Mouse (Mus musculus) limb, embryonic 15.5 days (tissue): Measurements from ENCODE around the gene Slc9a9. TPM values are rescaled to one million over a fixed set of nuclear protein-coding genes. Genes with fewer than 3 reads are reported as not detected.

Source experiments
- ATAC-seq: fragments of 200-750 bp; cut with Nextera tagmentation; 2 replicates; pipeline ENCODE4 v1.8.0; 2017; ENCODE audit warnings: low read depth, moderate TSS enrichment; ENCODE audit not compliant: insufficient number of reproducible peaks, low FRiP score, low TSS enrichment
- H3K27ac ChIP-seq: fragments of 300-500 bp; sonication (generic); 2 replicates; pipeline ENCODE4 v1.5.1; 2015; ENCODE audit warnings: moderate library complexity, mild to moderate bottlenecking, inconsistent platforms
- H3K27me3 ChIP-seq: fragments of 300-500 bp; sonication (generic); 2 replicates; pipeline ENCODE4 v1.6.1; 2015; ENCODE audit warnings: inconsistent platforms
- H3K36me3 ChIP-seq: fragments of 300-500 bp; sonication (generic); 2 replicates; pipeline ENCODE4 v1.6.1; 2015; ENCODE audit warnings: inconsistent platforms
- H3K4me1 ChIP-seq: fragments of 300-500 bp; sonication (generic); 2 replicates; pipeline ENCODE4 v1.6.1; 2015; ENCODE audit warnings: inconsistent platforms
- H3K4me2 ChIP-seq: fragments of 300-500 bp; sonication (generic); 2 replicates; pipeline ENCODE4 v1.6.1; 2015; ENCODE audit warnings: mild to moderate bottlenecking, inconsistent platforms
- H3K4me3 ChIP-seq: fragments of 300-500 bp; sonication (generic); 2 replicates; pipeline ENCODE4 v1.5.1; 2015; ENCODE audit warnings: mild to moderate bottlenecking, inconsistent platforms
- H3K9ac ChIP-seq: fragments of 300-500 bp; sonication (generic); 2 replicates; pipeline ENCODE4 v1.6.1; 2015; ENCODE audit warnings: inconsistent platforms
- H3K9me3 ChIP-seq: fragments of 300-500 bp; sonication (generic); 2 replicates; pipeline ENCODE4 v1.6.1; 2016; ENCODE audit warnings: inconsistent platforms
- WGBS: fragments of 180-500 bp; shearing (Covaris S2); methylation state at CpG from one replicate; pipeline ENCODE4 v1.1.7; 2015; 5-methylcytosine and 5-hydroxymethylcytosine counted together
- polyA plus RNA-seq: library from polyadenylated mRNA; unstranded; fragments of >200 nt; fragmentation: Nextera tagmentation; extraction: Ambion mirVana; gene quantifications from 2 replicates; pipeline ENCODE4 v1.2.1, GENCODE M21; 2015

Gene Slc9a9
- polyA plus RNA-seq, 1 experiment from 2014 or later, result 6.1 TPM

- Histone ChIP-seq H3K27me3 (no peaks in the 10 kb centered on the region), H3K4me1 (no peaks in the 10 kb centered on the region), H3K9me3 (no peaks in the 10 kb centered on the region), H3K9ac (no peak overlapping the region), H3K4me3 (no peak overlapping the region), H3K27ac (no peak overlapping the region), H3K4me2 (no peak overlapping the region), H3K36me3 (no peaks in the 10 kb centered on the region)
- ATAC-seq, result no peak
- WGBS, result 60% methylated on average over 3 of the region's 3 CpGs
These were observed 118.6 kb downstream of the Slc9a9 start for GRCm38 (mm10) chr9:94788261-94788660.

GRCm38 (mm10) chr9:94790966-94791365 lies 121.3 kb downstream of the Slc9a9 start:
- H3K4me2 ChIP-seq, result no peak overlapping the region
- H3K27ac ChIP-seq, result no peak overlapping the region
- no peaks in the 10 kb centered on the region for H3K36me3 ChIP-seq
- H3K9ac ChIP-seq, result no peak overlapping the region
- H3K27me3 ChIP-seq, result no peaks in the 10 kb centered on the region
- H3K4me3 ChIP-seq, result no peak overlapping the region
- no peaks in the 10 kb centered on the region for H3K4me1 ChIP-seq
- no peak for ATAC-seq
- WGBS, result 85% methylated on average over 2 of the region's 2 CpGs
- no peaks in the 10 kb centered on the region for H3K9me3 ChIP-seq

GRCm38 (mm10) chr9:94803073-94803472 lies 133.4 kb downstream of the Slc9a9 start:
- no peaks in the 10 kb centered on the region for H3K4me1 ChIP-seq
- no peaks in the 10 kb centered on the region for H3K27me3 ChIP-seq
- no peaks in the 10 kb centered on the region for H3K36me3 ChIP-seq
- no peak overlapping the region for H3K27ac ChIP-seq
- no peak overlapping the region for H3K4me2 ChIP-seq
- no peak for ATAC-seq
- no peak overlapping the region for H3K9ac ChIP-seq
- H3K9me3 ChIP-seq, result no peaks in the 10 kb centered on the region
- H3K4me3 ChIP-seq, result no peak overlapping the region

GRCm38 (mm10) chr9:94805506-94805905 lies 135.8 kb downstream of the Slc9a9 start:
- Histone ChIP-seq H3K4me1 (no peaks in the 10 kb centered on the region), H3K36me3 (no peaks in the 10 kb centered on the region), H3K4me2 (no peak overlapping the region), H3K9me3 (no peaks in the 10 kb centered on the region), H3K27me3 (no peaks in the 10 kb centered on the region), H3K27ac (no peak overlapping the region), H3K9ac (no peak overlapping the region), H3K4me3 (no peak overlapping the region)
- WGBS, result 71% methylated on average over 8 of the region's 8 CpGs
- ATAC-seq, result no peak

- Histone ChIP-seq H3K27me3 (no peaks in the 10 kb centered on the region), H3K9ac (no peak overlapping the region), H3K27ac (no peak overlapping the region), H3K4me2 (no peak overlapping the region), H3K4me3 (no peak overlapping the region), H3K9me3 (no peaks in the 10 kb centered on the region), H3K36me3 (no peaks in the 10 kb centered on the region), H3K4me1 (peaks cover 9% of the 10 kb centered on the region)
- ATAC-seq, result no peak
- WGBS, result 25% methylated on average over 5 of the region's 5 CpGs
These were observed 145.8 kb downstream of the Slc9a9 start for GRCm38 (mm10) chr9:94815518-94815917.

- H3K27ac ChIP-seq, result no peak overlapping the region
- H3K36me3 ChIP-seq, result no peaks in the 10 kb centered on the region
- no peaks in the 10 kb centered on the region for H3K9me3 ChIP-seq
- no peak overlapping the region for H3K4me2 ChIP-seq
- no peak for ATAC-seq
- no peaks in the 10 kb centered on the region for H3K27me3 ChIP-seq
- H3K4me1 ChIP-seq, result no peaks in the 10 kb centered on the region
- no peak overlapping the region for H3K4me3 ChIP-seq
- H3K9ac ChIP-seq, result no peak overlapping the region
- 83% methylated on average over 1 of the region's 1 CpGs for WGBS
These were observed 151.6 kb downstream of the Slc9a9 start for GRCm38 (mm10) chr9:94821268-94821667.

- no peak overlapping the region for H3K27ac ChIP-seq
- H3K36me3 ChIP-seq, result no peaks in the 10 kb centered on the region
- no peak overlapping the region for H3K9ac ChIP-seq
- H3K4me3 ChIP-seq, result no peak overlapping the region
- ATAC-seq, result no peak
- H3K4me1 ChIP-seq, result no peaks in the 10 kb centered on the region
- 66% methylated on average over 1 of the region's 1 CpGs for WGBS
- no peaks in the 10 kb centered on the region for H3K9me3 ChIP-seq
- H3K27me3 ChIP-seq, result no peaks in the 10 kb centered on the region
- no peak overlapping the region for H3K4me2 ChIP-seq
These were observed 164.1 kb downstream of the Slc9a9 start for GRCm38 (mm10) chr9:94833836-94834235.

GRCm38 (mm10) chr9:94837384-94837783 lies 167.7 kb downstream of the Slc9a9 start:
- Histone ChIP-seq H3K27me3 (no peaks in the 10 kb centered on the region), H3K4me3 (no peak overlapping the region), H3K4me2 (no peak overlapping the region), H3K9me3 (no peaks in the 10 kb centered on the region), H3K27ac (no peak overlapping the region), H3K9ac (no peak overlapping the region), H3K36me3 (no peaks in the 10 kb centered on the region), H3K4me1 (no peaks in the 10 kb centered on the region)
- 91% methylated on average over 15 of the region's 15 CpGs for WGBS
- no peak for ATAC-seq

GRCm38 (mm10) chr9:94838479-94839031 lies 168.8 kb downstream of the Slc9a9 start:
- WGBS, result 85% methylated on average over 8 of the region's 8 CpGs
- Histone ChIP-seq H3K36me3 (no peaks in the 10 kb centered on the region), H3K9me3 (no peaks in the 10 kb centered on the region), H3K4me3 (no peak overlapping the region), H3K9ac (no peak overlapping the region), H3K27ac (no peak overlapping the region), H3K27me3 (no peaks in the 10 kb centered on the region), H3K4me2 (no peak overlapping the region), H3K4me1 (0 out of 2 replicates have a peak, but pooled peaks cover 2% of the 10 kb centered on the region)
- ATAC-seq, result no peak

GRCm38 (mm10) chr9:94839204-94839603 lies 169.5 kb downstream of the Slc9a9 start:
- WGBS, result 83% methylated on average over 11 of the region's 11 CpGs
- Histone ChIP-seq H3K4me1 (0 out of 2 replicates have a peak, but pooled peaks cover 2% of the 10 kb centered on the region), H3K9ac (no peak overlapping the region), H3K9me3 (no peaks in the 10 kb centered on the region), H3K27ac (no peak overlapping the region), H3K4me3 (no peak overlapping the region), H3K36me3 (no peaks in the 10 kb centered on the region), H3K4me2 (no peak overlapping the region), H3K27me3 (no peaks in the 10 kb centered on the region)
- no peak for ATAC-seq

GRCm38 (mm10) chr9:94840398-94840797 lies 170.7 kb downstream of the Slc9a9 start:
- H3K9ac ChIP-seq, result no peak overlapping the region
- H3K9me3 ChIP-seq, result no peaks in the 10 kb centered on the region
- no peaks in the 10 kb centered on the region for H3K27me3 ChIP-seq
- no peak overlapping the region for H3K4me3 ChIP-seq
- 33% methylated on average over 5 of the region's 5 CpGs for WGBS
- no peaks in the 10 kb centered on the region for H3K36me3 ChIP-seq
- H3K27ac ChIP-seq, result no peak overlapping the region
- no peak overlapping the region for H3K4me2 ChIP-seq
- ATAC-seq, result no peak
- 0 out of 2 replicates have a peak, but pooled peaks cover 2% of the 10 kb centered on the region for H3K4me1 ChIP-seq

GRCm38 (mm10) chr9:94840972-94841371 lies 171.3 kb downstream of the Slc9a9 start:
- H3K9ac ChIP-seq, result no peak overlapping the region
- no peak overlapping the region for H3K4me2 ChIP-seq
- 76% methylated on average over 4 of the region's 4 CpGs for WGBS
- H3K4me1 ChIP-seq, result 0 out of 2 replicates have a peak, but pooled peaks cover 2% of the 10 kb centered on the region
- H3K27me3 ChIP-seq, result no peaks in the 10 kb centered on the region
- no peaks in the 10 kb centered on the region for H3K9me3 ChIP-seq
- no peak overlapping the region for H3K27ac ChIP-seq
- no peak for ATAC-seq
- no peaks in the 10 kb centered on the region for H3K36me3 ChIP-seq
- H3K4me3 ChIP-seq, result no peak overlapping the region

- 77% methylated on average over 3 of the region's 3 CpGs for WGBS
- Histone ChIP-seq H3K27me3 (no peaks in the 10 kb centered on the region), H3K4me2 (no peak overlapping the region), H3K4me1 (0 out of 2 replicates have a peak, but pooled peaks cover 2% of the 10 kb centered on the region), H3K4me3 (no peak overlapping the region), H3K27ac (no peak overlapping the region), H3K36me3 (no peaks in the 10 kb centered on the region), H3K9me3 (no peaks in the 10 kb centered on the region), H3K9ac (no peak overlapping the region)
- ATAC-seq, result no peak
These were observed 174.5 kb downstream of the Slc9a9 start for GRCm38 (mm10) chr9:94844176-94844575.
